Mouse (Mus musculus) erythroblast, adult 5-6 weeks (primary cell): ENCODE data around the gene Plcb3. TPM values are rescaled to one million over a fixed set of nuclear protein-coding genes. Genes with fewer than 3 reads are reported as not detected.
"Not testable (repeated sequence)": the region's sequence is repeated elsewhere in the genome, so short reads cannot be mapped to it uniquely, and the experiment has no call there.

Experiments used
- ATAC-seq: replicated peaks from 2 replicates; pipeline ENCODE4 v1.8.0; 2016; ENCODE audit warnings: moderate number of reproducible peaks, mild to moderate bottlenecking, moderate TSS enrichment, inconsistent platforms; ENCODE audit not compliant: poor library complexity, low FRiP score, severe bottlenecking
- total RNA-seq, 2 experiments: library from RNA; stranded (forward) in 1 of 2; stranded (reverse) in 1 of 2; fragments of 150-400 nt in 1 of 2; fragments of 200-764, 138-1000 nt in 1 of 2; gene quantifications; 2 replicates each; pipeline versions ENCODE4 v1.2.3 to v1.2.4; 2015 to 2017; ENCODE audit warnings: low replicate concordance in 2 of 2

Gene Plcb3
- total RNA-seq, 2 experiments from 2014 or later: 0.19 to 2.5 TPM

- peak; percentile 92 for ATAC-seq
Measured at GRCm38 (mm10) chr19:6992011-6992858, 16.0 kb upstream of the Plcb3 start, which contains the start of gene Dnajc4. Gene Dnajc4, minus strand, starts transcription at chr19:6992572.

- ATAC-seq: not testable (repeated sequence)
Measured at GRCm38 (mm10) chr19:6991166-6991565, 14.9 kb upstream of the Plcb3 start.

- ATAC-seq: no peak
Measured at GRCm38 (mm10) chr19:6990712-6991111, 14.4 kb upstream of the Plcb3 start.

GRCm38 (mm10) chr19:6989251-6989650 is 13.0 kb upstream of the Plcb3 start:
- ATAC-seq: no peak

GRCm38 (mm10) chr19:6987904-6988285 is 11.6 kb upstream of the Plcb3 start:
- ATAC-seq: no peak

GRCm38 (mm10) chr19:6987061-6987903 is 11.0 kb upstream of the Plcb3 start, which contains the start of gene Vegfb:
Gene Vegfb, minus strand, starts transcription at chr19:6987651.
- ATAC-seq: peak; percentile 52; the same call in 1 of the 2 replicates

GRCm38 (mm10) chr19:6985951-6986708 is 9.9 kb upstream of the Plcb3 start:
- peak; percentile 13; the same call in 1 of the 2 replicates for ATAC-seq

GRCm38 (mm10) chr19:6985300-6985699 is 9.0 kb upstream of the Plcb3 start:
- ATAC-seq: no peak

- ATAC-seq: no peak
Measured at GRCm38 (mm10) chr19:6983621-6984020, 7.4 kb upstream of the Plcb3 start.

GRCm38 (mm10) chr19:6981465-6981864 is 5.2 kb upstream of the Plcb3 start:
- no peak for ATAC-seq

- ATAC-seq: peak; percentile 82
Measured at GRCm38 (mm10) chr19:6980381-6981093, 4.3 kb upstream of the Plcb3 start, which contains the start of gene Fkbp2. Gene Fkbp2, minus strand, starts transcription at chr19:6980501.

- peak; percentile 84 for ATAC-seq
Measured at GRCm38 (mm10) chr19:6979486-6980380, 3.5 kb upstream of the Plcb3 start.

- ATAC-seq: no peak
Measured at GRCm38 (mm10) chr19:6979001-6979479, 2.8 kb upstream of the Plcb3 start.

GRCm38 (mm10) chr19:6978639-6978974 is 2.3 kb upstream of the Plcb3 start:
- no peak for ATAC-seq

- no peak for ATAC-seq
Measured at GRCm38 (mm10) chr19:6977759-6978638, 1.7 kb upstream of the Plcb3 start.

- ATAC-seq: peak; percentile 59
Measured at GRCm38 (mm10) chr19:6974211-6975205, 1.8 kb downstream of the Plcb3 start, which contains the start of gene Ppp1r14b. Gene Ppp1r14b, plus strand, starts transcription at chr19:6974968.
